ENCODE assay signal across 8 mouse cellular contexts in the genomic region with DNA sequence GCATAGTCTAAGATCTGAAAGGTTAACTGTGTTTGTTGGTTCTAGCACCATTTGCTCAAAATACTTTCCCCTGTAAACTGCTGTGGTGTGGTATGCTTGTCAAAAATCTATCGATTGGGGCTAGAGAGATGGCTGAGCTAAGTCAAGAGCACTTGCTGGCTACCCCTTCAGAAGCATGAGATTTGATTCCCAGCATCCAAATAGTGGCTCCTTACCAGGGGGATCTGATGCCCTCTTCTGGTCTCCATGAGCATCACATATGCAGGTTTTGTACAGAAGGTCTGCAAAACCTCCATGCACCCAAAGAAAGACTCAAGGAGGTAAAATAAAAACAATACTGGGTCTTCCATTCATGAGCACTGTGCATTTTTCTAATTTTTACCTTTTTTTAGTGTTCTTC. TPM values are rescaled to one million over a fixed set of nuclear protein-coding genes. Genes with fewer than 3 reads are reported as not detected.
A peak's percentile ranks its signal among the peaks of the same experiment; 100 is the strongest.
DNase-seq lines count a peak whose midpoint lies in the region; ATAC-seq and TF ChIP-seq lines count a peak whose summit lies in the region.

No protein-coding gene starts in this region.

- H3K9me3 ChIP-seq in heart, embryonic 10.5 days, result no peaks in the 10 kb centered on the region
- H3K9me3 ChIP-seq in kidney, postnatal 0 days (replicated peaks; ENCODE audit: low read length), result no peaks in the 10 kb centered on the region

- H3K9ac ChIP-seq in kidney, postnatal 0 days (ENCODE audit: low read depth, low read length), result no peak overlapping the region

- H3K4me2 ChIP-seq in kidney, postnatal 0 days (ENCODE audit: low read length), result no peak overlapping the region
- H3K4me2 ChIP-seq in myocyte (ENCODE audit: low read depth), result peak overlapping the region; percentile 90

- peaks cover 30% of the 10 kb centered on the region for H3K79me2 ChIP-seq in myocyte (ENCODE audit: control insufficient read depth, insufficient read depth)

- no peak overlapping the region for H3ac ChIP-seq in myocyte (ENCODE audit: control insufficient read depth, insufficient read length)

- H3K4me1 ChIP-seq in heart, embryonic 10.5 days, result no peaks in the 10 kb centered on the region
- no peaks in the 10 kb centered on the region for H3K4me1 ChIP-seq in kidney, postnatal 0 days (replicated peaks; ENCODE audit: insufficient read depth, low read length)

- H3K27ac ChIP-seq in heart, embryonic 10.5 days, result no peak overlapping the region
- no peak overlapping the region for H3K27ac ChIP-seq in kidney, postnatal 0 days

- no peak for TF ChIP-seq POLR2A in myocyte (IDR thresholded peaks at IDR 0.05; ENCODE audit: insufficient read length, low read depth)

- peak; percentile 35 for ATAC-seq in common myeloid progenitor, adult 5-6 weeks (replicated peaks; ENCODE audit: low read depth, poor library complexity, severe bottlenecking)
- no peak for ATAC-seq in kidney, postnatal 0 days (replicated peaks; ENCODE audit: low FRiP score, low read depth)

- no peaks in the 10 kb centered on the region for H3K27me3 ChIP-seq in heart, embryonic 10.5 days (ENCODE audit: insufficient read depth, poor library complexity, severe bottlenecking)
- no peaks in the 10 kb centered on the region for H3K27me3 ChIP-seq in kidney, postnatal 0 days (ENCODE audit: insufficient read depth, low read length)
- H3K27me3 ChIP-seq in myocyte (ENCODE audit: control insufficient read depth, insufficient read depth, insufficient read length), result no peaks in the 10 kb centered on the region

- peak; percentile 57 for DNase-seq in heart, adult 8-10 months (ENCODE audit: low spot score)
- no peak for DNase-seq in heart, embryonic 10.5 days (ENCODE audit: low spot score)
- peak; percentile 37 for DNase-seq in urinary bladder, postnatal 14 days (ENCODE audit: low spot score)
- no peak for DNase-seq in urinary bladder, postnatal 25 days (ENCODE audit: low spot score)
- peak; percentile 79 for DNase-seq in kidney, postnatal 0 days (ENCODE audit: low spot score)
- DNase-seq in urinary bladder, adult 2 months (ENCODE audit: low spot score), result no peak

- 23% methylated on average over 1 of the region's 1 CpGs for whole genome bisulfite sequencing in heart, embryonic 10.5 days
- WGBS in kidney, postnatal 0 days, result 24% methylated on average over 1 of the region's 1 CpGs

- no peak overlapping the region for H3K4me3 ChIP-seq in heart, embryonic 10.5 days
- no peak overlapping the region for H3K4me3 ChIP-seq in kidney, postnatal 0 days (replicated peaks; ENCODE audit: low read depth, low read length)
- no peak overlapping the region for H3K4me3 ChIP-seq in myocyte

- peak; percentile 81 for TF ChIP-seq CTCF in kidney, postnatal 0 days (IDR thresholded peaks at IDR 0.05; ENCODE audit: low read depth)

- no peaks in the 10 kb centered on the region for H3K36me3 ChIP-seq in heart, embryonic 10.5 days
- no peaks in the 10 kb centered on the region for H3K36me3 ChIP-seq in kidney, postnatal 0 days (ENCODE audit: insufficient read depth, low read length)
- H3K36me3 ChIP-seq in myocyte (ENCODE audit: control insufficient read depth, insufficient read depth), result no peaks in the 10 kb centered on the region

TF ChIP-seq in myocyte, 11 proteins besides CTCF, POLR2A, EP300 and RAD21:
- TF ChIP-seq POLR2AphosphoS2 (IDR thresholded peaks at IDR 0.05; ENCODE audit: insufficient read length, low read depth), result no peak
- no peak for TF ChIP-seq TCF3 (IDR thresholded peaks at IDR 0.05; ENCODE audit: insufficient read length, low read depth)
- TF ChIP-seq USF1 (IDR thresholded peaks at IDR 0.05; ENCODE audit: low read depth), result no peak
- no peak for TF ChIP-seq MYOD1 (IDR thresholded peaks at IDR 0.05; ENCODE audit: control insufficient read depth in 1 of 3, insufficient read length in 2 of 3, low read depth in 2 of 3)
- no peak for TF ChIP-seq MYOG (IDR thresholded peaks at IDR 0.05; ENCODE audit: control insufficient read depth in 1 of 3, insufficient read depth in 1 of 3, insufficient read length in 2 of 3, low read depth in 2 of 3)
- TF ChIP-seq E2F4 (IDR thresholded peaks at IDR 0.05; ENCODE audit: insufficient read depth), result no peak
- TF ChIP-seq REST (IDR thresholded peaks at IDR 0.05; ENCODE audit: insufficient read depth, insufficient read length), result no peak
- no peak for TF ChIP-seq TCF12 (IDR thresholded peaks at IDR 0.05; ENCODE audit: insufficient read depth, poor library complexity, severe bottlenecking)
- TF ChIP-seq CEBPB (IDR thresholded peaks at IDR 0.05; ENCODE audit: insufficient read depth, poor library complexity, severe bottlenecking), result no peak
- no peak for TF ChIP-seq MAX (IDR thresholded peaks at IDR 0.05; ENCODE audit: low read depth)

RNA-seq across cellular contexts. Expression of a gene that starts 1.7 kb away (rescaled TPM):
- total RNA-seq in heart, adult 8-10 months (2022), result 10 to 100 TPM; 42.9 to 55.6 (median 50.1) TPM
- polyA plus RNA-seq in heart, embryonic 10.5 days (2016; fragmentation: Nextera tagmentation; extraction: Ambion mirVana), result 72.3 and 79.3 TPM in 2 replicates
- 76.1 and 81.7 TPM in 2 replicates for total RNA-seq in common myeloid progenitor, adult 5-6 weeks (2017)
- polyA plus RNA-seq in kidney, postnatal 0 days (2015; fragmentation: Nextera tagmentation; extraction: Ambion mirVana), result 79.1 and 84.6 TPM in 2 replicates
- polyA plus RNA-seq in myocyte (2012; fragmentation: generic; extraction: Trizol), result 25.6 TPM
- polyA plus RNA-seq in urinary bladder, adult 2 months (2012; rRNA removed), result 49.9 and 50.6 TPM in 2 replicates

RNA-seq across cellular contexts. Expression of a gene that starts 38.7 kb away (rescaled TPM):
- 10 to 100 TPM; 35.9 to 46.2 (median 40.4) TPM for total RNA-seq in heart, adult 8-10 months (2022)
- 32.8 and 36.0 TPM in 2 replicates for polyA plus RNA-seq in heart, embryonic 10.5 days (2016; fragmentation: Nextera tagmentation; extraction: Ambion mirVana)
- total RNA-seq in common myeloid progenitor, adult 5-6 weeks (2017), result 44.9 and 61.6 TPM in 2 replicates
- 21.6 and 22.7 TPM in 2 replicates for polyA plus RNA-seq in kidney, postnatal 0 days (2015; fragmentation: Nextera tagmentation; extraction: Ambion mirVana)
- polyA plus RNA-seq in myocyte (2012; fragmentation: generic; extraction: Trizol), result 30.6 TPM
- polyA plus RNA-seq in urinary bladder, adult 2 months (2012; rRNA removed), result 20.0 and 21.3 TPM in 2 replicates

RNA-seq across cellular contexts. Expression of a gene that starts 39.0 kb away (rescaled TPM):
- under 1 TPM; 0.14 to 0.37 (median 0.22) TPM for total RNA-seq in heart, adult 8-10 months (2022)
- 0.76 and 0.95 TPM in 2 replicates for polyA plus RNA-seq in heart, embryonic 10.5 days (2016; fragmentation: Nextera tagmentation; extraction: Ambion mirVana)
- 0.19 and 1.0 TPM in 2 replicates for total RNA-seq in common myeloid progenitor, adult 5-6 weeks (2017)
- 0.45 and 0.53 TPM in 2 replicates for polyA plus RNA-seq in kidney, postnatal 0 days (2015; fragmentation: Nextera tagmentation; extraction: Ambion mirVana)
- polyA plus RNA-seq in myocyte (2012; fragmentation: generic; extraction: Trizol), result 0.20 TPM
- 0.06 and 0.08 TPM in 2 replicates for polyA plus RNA-seq in urinary bladder, adult 2 months (2012; rRNA removed)

RNA-seq across cellular contexts. Expression of a gene that starts 39.0 kb away (rescaled TPM):
- total RNA-seq in heart, adult 8-10 months (2022), result 10 to 100 TPM; 36.1 to 45.8 (median 37.8) TPM
- polyA plus RNA-seq in heart, embryonic 10.5 days (2016; fragmentation: Nextera tagmentation; extraction: Ambion mirVana), result 3.7 and 4.1 TPM in 2 replicates
- total RNA-seq in common myeloid progenitor, adult 5-6 weeks (2017), result 1,072 and 1,492 TPM in 2 replicates
- polyA plus RNA-seq in kidney, postnatal 0 days (2015; fragmentation: Nextera tagmentation; extraction: Ambion mirVana), result 36.6 and 45.1 TPM in 2 replicates
- polyA plus RNA-seq in myocyte (2012; fragmentation: generic; extraction: Trizol), result 1.1 TPM
- 20.3 and 24.9 TPM in 2 replicates for polyA plus RNA-seq in urinary bladder, adult 2 months (2012; rRNA removed)

Comparison
In these comparisons a context has a peak if more than half of its experiments do, and no peak if none do; other contexts are left out.
1. DNase-seq: peak in heart, adult 8-10 months (single experiment), urinary bladder, postnatal 14 days (single experiment) and kidney, postnatal 0 days (single experiment); none in heart, embryonic 10.5 days (single experiment), urinary bladder, postnatal 25 days (single experiment) and urinary bladder, adult 2 months (single experiment).